Mouse (Mus musculus) mature B cell (primary cell): ENCODE results near the gene 4933424G06Rik.
"Not testable (repeated sequence)": the region's sequence is repeated elsewhere in the genome, so short reads cannot be mapped to it uniquely, and the experiment has no call there.

Experiments
- in situ Hi-C: fragments of 300-500 bp; cut with MboI; formaldehyde crosslinking; loops from 2 replicates; pipeline ENCODE4 v1.14.3; 2019

The 4933424G06Rik gene

GRCm38 (mm10) chr1:36709854-36710280 is at the start of gene 4933424G06Rik:
Gene 4933424G06Rik, plus strand, starts transcription at chr1:36710149.
- in situ Hi-C loops = no loop called here

DNA sequence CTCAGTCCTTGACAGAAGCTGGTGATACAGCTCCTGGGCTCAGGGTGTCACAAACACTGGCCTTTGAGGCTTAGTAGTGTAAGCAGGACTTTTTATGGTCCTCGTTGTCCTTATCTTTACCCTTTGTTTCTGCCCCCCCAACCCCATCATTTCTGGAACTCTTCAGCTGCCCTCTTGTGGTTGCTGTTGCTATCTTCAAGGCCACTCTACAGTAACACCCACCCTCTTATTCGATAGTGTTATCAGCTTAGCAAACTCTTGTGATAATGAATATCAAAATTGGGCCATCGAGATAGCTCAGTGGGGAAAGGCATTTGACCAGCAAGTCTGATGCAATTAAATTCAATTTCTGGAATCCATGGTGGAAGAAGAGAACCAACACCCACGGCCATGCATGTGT is 45.5 kb upstream of the 4933424G06Rik start:
- in situ Hi-C loops = no loop called here

DNA sequence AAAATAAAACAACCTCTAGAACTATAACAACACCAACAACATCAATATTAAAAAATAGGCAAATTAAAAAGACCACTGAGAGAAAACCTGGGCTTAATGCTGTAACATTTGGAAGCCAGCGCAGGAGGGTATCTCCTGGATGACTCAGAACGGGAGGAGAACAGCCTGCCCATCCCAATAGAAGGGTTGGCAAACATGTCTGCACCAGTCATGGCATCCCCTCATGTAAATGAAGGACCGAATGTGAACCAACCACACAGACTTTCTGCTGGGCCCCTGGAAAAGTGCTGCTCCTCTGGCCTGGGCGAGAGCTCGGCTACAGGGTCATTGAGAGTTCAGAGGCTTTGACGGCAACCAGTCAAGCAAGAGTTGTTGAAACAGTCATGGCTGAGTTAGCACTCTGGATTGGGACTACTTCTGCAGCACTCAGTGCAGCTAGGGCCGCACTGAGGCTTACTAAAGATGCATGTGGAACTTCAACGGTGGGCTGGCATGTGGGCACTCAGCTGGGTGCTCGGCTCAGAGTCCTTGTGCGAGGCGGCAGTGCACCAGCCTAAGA is 44.7 kb upstream of the 4933424G06Rik start:
- in situ Hi-C loops = no loop called here

DNA sequence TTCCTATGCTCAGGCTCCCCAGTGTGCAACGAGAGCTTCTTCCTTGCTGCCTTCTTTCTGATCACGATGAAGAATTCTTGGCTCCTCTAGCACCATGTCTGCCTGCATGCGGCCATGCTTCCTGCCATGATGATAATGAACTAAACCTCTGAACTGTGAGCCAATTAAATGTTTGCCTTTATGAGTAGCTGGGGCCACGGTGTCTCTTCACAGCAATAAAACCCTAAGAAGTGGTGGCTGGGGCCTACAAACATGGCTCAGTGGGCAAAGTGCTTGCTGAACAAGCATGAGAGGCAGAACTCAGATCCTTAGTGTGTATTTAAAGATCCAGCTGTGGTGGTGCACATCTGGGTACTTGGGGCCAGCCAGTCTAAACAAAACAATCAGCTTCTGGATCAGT is 44.0 kb upstream of the 4933424G06Rik start:
- in situ Hi-C loops = no loop called here

- in situ Hi-C loops = not testable (repeated sequence)
Observed at GRCm38 (mm10) chr1:36668007-36668406, 41.9 kb upstream of the 4933424G06Rik start.

DNA sequence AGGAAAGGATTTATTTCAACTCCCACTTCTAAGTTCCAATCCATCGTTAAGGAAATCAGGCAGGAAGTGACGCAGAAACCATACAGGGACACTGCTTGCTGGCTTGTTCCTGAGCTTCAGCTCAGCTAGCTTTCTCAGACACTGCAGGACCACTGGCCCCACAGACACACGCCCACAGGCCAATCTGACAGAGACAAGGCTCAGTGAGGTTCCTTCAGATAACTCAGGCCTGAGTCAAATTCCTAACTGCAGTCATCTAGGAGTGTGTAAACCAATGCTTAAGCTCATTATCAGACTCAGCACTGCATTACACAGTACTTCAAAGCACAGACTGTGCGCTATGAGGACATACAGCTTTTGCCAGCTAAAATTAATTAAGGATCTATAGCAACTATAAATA is 39.7 kb upstream of the 4933424G06Rik start:
- in situ Hi-C loops = no loop called here

GRCm38 (mm10) chr1:36671260-36671659 is 38.7 kb upstream of the 4933424G06Rik start:
- in situ Hi-C loops = no loop called here

GRCm38 (mm10) chr1:36672648-36673350 is 37.1 kb upstream of the 4933424G06Rik start:
- in situ Hi-C loops = no loop called here

- in situ Hi-C loops = no loop called here
Observed at GRCm38 (mm10) chr1:36674936-36675335, 35.0 kb upstream of the 4933424G06Rik start.

DNA sequence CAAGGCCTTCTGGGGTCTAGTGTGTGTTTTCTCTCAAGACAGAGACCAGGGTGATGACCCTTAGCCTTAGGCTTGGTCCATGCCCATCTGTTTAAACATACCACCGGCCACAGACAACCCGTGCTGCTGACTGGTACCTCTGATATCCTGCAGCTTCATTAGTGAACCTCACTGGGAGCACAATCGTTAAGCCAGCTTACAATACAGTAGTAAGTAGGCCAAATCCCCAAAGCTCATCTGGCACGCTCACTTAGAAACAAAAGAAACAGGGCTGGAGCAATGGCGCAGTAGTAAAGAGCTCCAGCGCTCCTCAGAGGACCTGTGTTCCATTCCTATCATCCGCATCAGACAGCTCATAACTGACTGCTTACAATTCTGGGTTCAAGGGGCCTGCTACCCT is 29.1 kb upstream of the 4933424G06Rik start:
- in situ Hi-C loops = no loop called here

DNA sequence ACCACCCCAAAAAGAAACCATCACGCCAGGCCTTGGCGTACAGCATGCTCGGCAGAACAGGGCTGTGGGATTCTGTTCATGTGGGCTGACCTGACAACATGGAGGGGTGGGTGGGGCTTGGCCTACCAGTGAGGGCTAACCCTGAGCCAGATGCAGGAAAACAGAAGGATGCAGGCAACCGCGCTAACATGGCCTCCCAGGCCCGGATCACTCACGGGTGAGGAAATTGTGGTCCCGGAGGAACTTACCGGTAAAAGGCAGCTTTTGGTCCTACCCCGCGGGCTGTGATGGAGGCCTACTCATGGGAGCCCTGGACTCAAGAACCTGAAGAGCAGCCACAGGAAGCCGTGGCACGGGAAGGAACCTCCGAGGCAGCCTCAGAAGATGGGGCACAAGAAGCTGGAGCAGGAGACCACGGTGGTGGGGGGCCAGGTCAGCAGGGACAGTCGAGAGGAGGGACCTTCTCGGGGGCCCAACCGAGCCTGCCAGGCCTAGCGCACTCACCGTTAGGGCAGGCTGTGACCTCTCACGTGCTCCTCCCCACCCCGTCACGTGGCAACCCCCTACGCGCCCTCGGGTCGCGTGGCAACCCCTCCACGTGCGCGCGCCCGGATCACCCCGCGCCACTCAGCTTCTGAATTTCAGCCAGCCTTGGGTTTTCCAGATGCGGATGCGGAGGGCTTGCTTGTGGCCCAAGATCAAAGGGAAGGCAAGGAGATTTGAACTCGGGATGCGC is 27.2 kb upstream of the 4933424G06Rik start, which contains the start of gene Fam178b:
Gene Fam178b, minus strand, starts transcription at position 564 of the 736 bp plus-strand sequence.
- in situ Hi-C loops = no loop called here

DNA sequence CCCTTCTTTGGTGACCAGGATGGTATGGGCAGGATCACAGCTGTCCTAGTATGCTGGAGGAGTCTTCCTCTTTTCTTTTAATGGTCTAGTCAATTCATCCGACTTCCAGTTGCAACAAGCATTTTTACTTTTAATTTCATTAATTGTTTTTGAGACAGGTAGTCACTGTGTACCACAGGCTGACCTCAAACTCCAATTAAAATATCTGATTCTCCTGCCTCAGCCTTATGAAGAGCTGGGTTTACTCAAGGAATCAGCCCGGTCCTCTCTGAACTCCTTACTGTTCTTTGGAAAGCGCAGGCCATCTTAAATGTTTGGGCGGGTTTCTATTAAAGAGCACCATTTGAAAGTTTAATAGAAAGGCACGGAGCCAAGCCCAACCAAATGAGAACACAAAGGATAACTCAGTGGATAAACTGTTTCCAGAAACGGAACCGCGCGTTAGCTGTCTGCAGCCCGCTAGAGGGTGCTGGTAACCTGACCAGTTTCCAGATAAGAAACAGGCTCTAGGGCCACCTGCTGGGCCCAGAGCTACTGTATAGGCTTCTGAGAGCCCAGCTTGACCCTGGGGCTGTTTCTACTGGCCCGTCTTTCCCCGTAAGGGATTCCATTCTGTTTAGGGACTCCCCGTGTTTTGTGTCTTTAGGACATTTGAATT is 26.0 kb upstream of the 4933424G06Rik start:
- in situ Hi-C loops = no loop called here

- in situ Hi-C loops = no loop called here
Observed at GRCm38 (mm10) chr1:36690671-36691235, 19.2 kb upstream of the 4933424G06Rik start.

GRCm38 (mm10) chr1:36691271-36692155 is 18.4 kb upstream of the 4933424G06Rik start, which contains the start of gene Cox5b:
Gene Cox5b, plus strand, starts transcription at chr1:36691449.
- in situ Hi-C loops = no loop called here

GRCm38 (mm10) chr1:36694871-36695270 is 15.1 kb upstream of the 4933424G06Rik start:
- in situ Hi-C loops = no loop called here

GRCm38 (mm10) chr1:36696411-36696810 is 13.5 kb upstream of the 4933424G06Rik start:
- in situ Hi-C loops = no loop called here

DNA sequence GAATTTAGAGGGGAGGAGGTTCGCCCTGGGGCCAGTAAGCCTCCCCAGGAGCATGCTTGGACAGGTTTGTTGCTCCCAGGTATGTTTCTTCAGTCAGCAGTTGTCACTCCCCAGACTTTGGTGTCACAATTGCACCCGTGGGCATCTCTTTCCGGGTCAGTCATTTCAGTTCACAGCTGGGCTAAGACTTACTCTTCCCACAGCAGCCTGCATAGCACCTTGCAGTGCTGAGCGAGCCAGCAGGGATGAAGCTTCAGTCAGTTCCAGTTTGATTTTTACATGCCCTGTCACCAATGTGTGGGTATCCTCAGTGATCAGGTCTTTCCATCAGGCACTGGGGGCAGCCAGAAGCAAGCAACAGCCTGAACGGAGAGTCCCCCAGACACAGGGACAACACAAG is 12.9 kb upstream of the 4933424G06Rik start:
- in situ Hi-C loops = no loop called here

DNA sequence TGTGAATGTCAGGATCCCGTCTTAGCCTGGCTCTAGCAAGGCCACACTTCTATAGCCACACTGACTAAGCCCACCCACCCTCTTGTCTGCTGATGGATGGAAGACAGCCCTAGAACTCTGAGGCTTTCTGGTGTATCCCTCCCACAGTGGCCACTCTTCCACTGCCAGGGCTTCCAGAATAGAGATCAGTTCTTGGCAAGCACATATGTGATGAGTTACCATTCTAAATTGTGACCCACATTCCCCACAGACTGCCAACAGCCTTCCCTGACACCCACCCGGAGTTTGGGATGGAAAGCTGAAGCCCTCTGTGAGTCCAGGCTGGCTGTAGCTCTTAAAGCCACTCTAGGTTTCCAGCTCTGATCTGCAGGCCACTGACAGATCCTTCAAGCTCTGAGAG is 2.8 kb upstream of the 4933424G06Rik start:
- in situ Hi-C loops = no loop called here

- in situ Hi-C loops = no loop called here
Observed at GRCm38 (mm10) chr1:36707797-36708196, 2.2 kb upstream of the 4933424G06Rik start.

DNA sequence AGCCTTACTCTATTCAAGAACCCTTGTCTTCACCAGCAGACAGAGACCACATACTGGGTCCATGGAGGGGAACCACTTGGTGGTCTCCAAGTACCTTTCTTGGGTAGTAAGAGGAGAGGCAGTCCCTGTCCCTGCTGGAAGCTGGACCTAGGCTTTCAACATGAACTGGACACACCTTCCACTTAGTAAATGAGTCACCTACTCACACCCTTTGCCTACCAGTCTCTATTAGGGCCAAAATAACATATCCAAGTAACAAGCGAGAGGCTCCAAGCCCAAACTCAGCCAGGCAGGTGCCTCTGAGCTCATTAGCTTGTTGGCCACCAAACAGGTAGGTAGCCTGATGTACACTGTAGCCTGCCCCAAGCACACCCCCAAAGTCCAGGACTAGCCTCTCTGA is 1.3 kb upstream of the 4933424G06Rik start:
- in situ Hi-C loops = no loop called here
